Mouse (Mus musculus) bone marrow, adult 2 months (tissue): Measurements from ENCODE around the gene AL731706.1.

Source experiments
- CTCF ChIP-seq: fragments of 200-500 bp; IDR thresholded peaks from 2 replicates; pipeline ENCODE4 v1.5.1; 2011; ENCODE audit warnings: low read length, control low read depth; ENCODE audit not compliant: control insufficient read depth, insufficient read depth
- POLR2A ChIP-seq: fragments of 200-500 bp; IDR thresholded peaks from 2 replicates; pipeline ENCODE4 v1.6.1; 2011; ENCODE audit warnings: low read depth, mild to moderate bottlenecking, control low read depth, low read length, borderline replicate concordance; ENCODE audit not compliant: control insufficient read depth

- no peak for TF ChIP-seq CTCF
- no peak for TF ChIP-seq POLR2A
Observed at GRCm38 (mm10) chr2:136909298-136909697, 18.1 kb upstream of the AL731706.1 start.
